Mouse (Mus musculus) c-Kit-positive CD71-positive TER-119-negative erythroid progenitor cells, embryonic 14.5 days (primary cell): ENCODE results near the gene Rnaseh1.

Experiments
- DNase-seq: peaks from one replicate; pipeline ENCODE4 v3.0.0-alpha.2; 2013; ENCODE audit warnings: low read depth

Rnaseh1 gene

GRCm38 (mm10) chr12:28649141-28650110 lies at the start of gene Rnaseh1:
Rnaseh1 (plus strand) TSS chr12:28649602.
- DNase-seq: peak; percentile 80

GRCm38 (mm10) chr12:28602259-28602658 lies 47.1 kb upstream of the Rnaseh1 start:
- no peak for DNase-seq

- no peak for DNase-seq
These were observed 45.9 kb upstream of the Rnaseh1 start for GRCm38 (mm10) chr12:28603494-28603893.

GRCm38 (mm10) chr12:28607546-28608305 lies 41.7 kb upstream of the Rnaseh1 start:
- no peak for DNase-seq

- no peak for DNase-seq
These were observed 37.0 kb upstream of the Rnaseh1 start for GRCm38 (mm10) chr12:28612391-28612790.

GRCm38 (mm10) chr12:28614401-28614800 lies 35.0 kb upstream of the Rnaseh1 start:
- DNase-seq: no peak

GRCm38 (mm10) chr12:28617297-28617696 lies 32.1 kb upstream of the Rnaseh1 start:
- no peak for DNase-seq

GRCm38 (mm10) chr12:28621451-28622166 lies 27.8 kb upstream of the Rnaseh1 start:
- no peak for DNase-seq

- no peak for DNase-seq
These were observed 27.3 kb upstream of the Rnaseh1 start for GRCm38 (mm10) chr12:28622167-28622532.

GRCm38 (mm10) chr12:28622641-28623040 lies 26.8 kb upstream of the Rnaseh1 start:
- DNase-seq: no peak

- DNase-seq: no peak
These were observed 26.2 kb upstream of the Rnaseh1 start, which contains the start of gene Colec11 for GRCm38 (mm10) chr12:28623195-28623594. Colec11 (minus strand) TSS chr12:28623377.

- DNase-seq: no peak
These were observed 25.2 kb upstream of the Rnaseh1 start for GRCm38 (mm10) chr12:28624251-28624650.

GRCm38 (mm10) chr12:28625407-28625806 lies 24.0 kb upstream of the Rnaseh1 start:
- no peak for DNase-seq

- DNase-seq: no peak
These were observed 22.3 kb upstream of the Rnaseh1 start for GRCm38 (mm10) chr12:28627092-28627491.

- DNase-seq: no peak
These were observed 21.0 kb upstream of the Rnaseh1 start for GRCm38 (mm10) chr12:28628436-28628835.

GRCm38 (mm10) chr12:28635058-28635534 lies 14.3 kb upstream of the Rnaseh1 start:
- no peak for DNase-seq

GRCm38 (mm10) chr12:28635535-28636476 lies 13.6 kb upstream of the Rnaseh1 start, which contains the start of gene Rps7:
Rps7 (minus strand) TSS chr12:28635953.
- DNase-seq: peak; percentile 89

GRCm38 (mm10) chr12:28636543-28636942 lies 12.9 kb upstream of the Rnaseh1 start:
- DNase-seq: no peak

- DNase-seq: no peak
These were observed 10.6 kb upstream of the Rnaseh1 start for GRCm38 (mm10) chr12:28638778-28639177.

GRCm38 (mm10) chr12:28662628-28663027 lies 13.2 kb downstream of the Rnaseh1 start:
- no peak for DNase-seq

- DNase-seq: no peak
These were observed 17.3 kb downstream of the Rnaseh1 start for GRCm38 (mm10) chr12:28666734-28667133.
